Mouse (Mus musculus) intestine, embryonic 16.5 days (tissue): ENCODE data around the gene Ifrd1. TPM values are rescaled to one million over a fixed set of nuclear protein-coding genes. Genes with fewer than 3 reads are reported as not detected.

Experiments
- ATAC-seq: fragments of 200-750 bp; cut with Nextera tagmentation; 2 replicates; pipeline ENCODE4 v1.8.0; 2017; ENCODE audit warnings: moderate TSS enrichment, moderate library complexity
- H3K27ac ChIP-seq: fragments of 300-500 bp; sonication (generic); 2 replicates; pipeline ENCODE4 v1.5.1; 2014; ENCODE audit warnings: mild to moderate bottlenecking, low read length
- H3K27me3 ChIP-seq: fragments of 300-500 bp; sonication (generic); replicated peaks from 2 replicates; pipeline ENCODE4 v1.6.1; 2014; ENCODE audit warnings: low read length, control low read depth, mixed read lengths; ENCODE audit not compliant: control insufficient read depth, insufficient read depth
- H3K36me3 ChIP-seq: fragments of 300-500 bp; sonication (generic); 2 replicates; pipeline ENCODE4 v1.6.1; 2014; ENCODE audit warnings: low read length, control low read depth; ENCODE audit not compliant: control insufficient read depth, insufficient read depth
- H3K4me1 ChIP-seq: fragments of 300-500 bp; sonication (generic); 2 replicates; pipeline ENCODE4 v1.6.1; 2014; ENCODE audit warnings: low read length, control low read depth, mixed read lengths; ENCODE audit not compliant: control insufficient read depth, insufficient read depth
- H3K4me2 ChIP-seq: fragments of 300-500 bp; sonication (generic); 2 replicates; pipeline ENCODE4 v1.6.1; 2014; ENCODE audit warnings: low read depth, low read length, control low read depth
- H3K4me3 ChIP-seq: fragments of 300-500 bp; sonication (generic); 2 replicates; pipeline ENCODE4 v1.5.1; 2014; ENCODE audit warnings: mild to moderate bottlenecking, low read length
- H3K9ac ChIP-seq: fragments of 300-500 bp; sonication (generic); 2 replicates; pipeline ENCODE4 v1.6.1; 2014; ENCODE audit warnings: low read depth, low read length
- H3K9me3 ChIP-seq: fragments of 300-500 bp; sonication (generic); 2 replicates; pipeline ENCODE4 v1.6.1; 2016; ENCODE audit warnings: low read length, control low read depth; ENCODE audit not compliant: control insufficient read depth
- WGBS: fragments of 180-500 bp; shearing (Covaris S2); extraction: QIAGEN DNeasy Blood & Tissue Kit; methylation state at CpG from one replicate; pipeline ENCODE4 v1.1.7; 2014; 5-methylcytosine and 5-hydroxymethylcytosine counted together
- polyA plus RNA-seq: library from polyadenylated mRNA; unstranded; fragments of >200 nt; fragmentation: Nextera tagmentation; extraction: Ambion mirVana; gene quantifications from 2 replicates; pipeline ENCODE4 v1.2.1, GENCODE M21; 2015

Ifrd1 gene
- polyA plus RNA-seq, 1 experiment from 2014 or later = 86.9 TPM

GRCm38 (mm10) chr12:40247384-40247783 is 920 bp downstream of the Ifrd1 start:
- WGBS = 36% methylated on average over 4 of the region's 4 CpGs
- H3K4me3 ChIP-seq = no peak overlapping the region
- ATAC-seq = peak; percentile 52

GRCm38 (mm10) chr12:40245434-40245970 is 2.8 kb downstream of the Ifrd1 start:
- WGBS = 88% methylated on average over 7 of the region's 7 CpGs
- no peak overlapping the region for H3K9ac ChIP-seq
- H3K27ac ChIP-seq = no peak overlapping the region
- H3K27me3 ChIP-seq = no peaks in the 10 kb centered on the region
- no peak overlapping the region for H3K4me2 ChIP-seq
- ATAC-seq = no peak
- no peak overlapping the region for H3K4me3 ChIP-seq
- no peaks in the 10 kb centered on the region for H3K9me3 ChIP-seq
- no peaks in the 10 kb centered on the region for H3K36me3 ChIP-seq
- peaks cover 10% of the 10 kb centered on the region; the same call in 1 of the 2 replicates for H3K4me1 ChIP-seq

More at GRCm38 (mm10) chr12:40247384-40247783, 920 bp downstream of the Ifrd1 start:
- 0 out of 2 replicates have a peak overlapping the region, but pooled peaks have one; percentile 23 for H3K4me2 ChIP-seq
- peaks cover 10% of the 10 kb centered on the region; the same call in 1 of the 2 replicates for H3K4me1 ChIP-seq
- no peaks in the 10 kb centered on the region for H3K9me3 ChIP-seq
- no peak overlapping the region for H3K9ac ChIP-seq
- no peak overlapping the region for H3K27ac ChIP-seq
- H3K27me3 ChIP-seq = no peaks in the 10 kb centered on the region
- no peaks in the 10 kb centered on the region for H3K36me3 ChIP-seq

GRCm38 (mm10) chr12:40244926-40245325 is 3.4 kb downstream of the Ifrd1 start:
- H3K4me1 ChIP-seq = peaks cover 10% of the 10 kb centered on the region; the same call in 1 of the 2 replicates
- H3K9me3 ChIP-seq = no peaks in the 10 kb centered on the region
- no peak overlapping the region for H3K27ac ChIP-seq
- ATAC-seq = no peak
- H3K27me3 ChIP-seq = no peaks in the 10 kb centered on the region
- WGBS = 90% methylated on average over 5 of the region's 5 CpGs
- H3K4me2 ChIP-seq = no peak overlapping the region
- H3K36me3 ChIP-seq = no peaks in the 10 kb centered on the region
- no peak overlapping the region for H3K9ac ChIP-seq
- H3K4me3 ChIP-seq = no peak overlapping the region

GRCm38 (mm10) chr12:40243821-40244221 is 4.5 kb downstream of the Ifrd1 start:
- no peak overlapping the region for H3K4me2 ChIP-seq
- WGBS = 32% methylated on average over 11 of the region's 11 CpGs
- H3K4me3 ChIP-seq = no peak overlapping the region
- no peaks in the 10 kb centered on the region for H3K9me3 ChIP-seq
- no peak overlapping the region for H3K9ac ChIP-seq
- peak; percentile 64 for ATAC-seq
- peaks cover 10% of the 10 kb centered on the region; the same call in 1 of the 2 replicates for H3K4me1 ChIP-seq
- no peaks in the 10 kb centered on the region for H3K36me3 ChIP-seq
- H3K27ac ChIP-seq = no peak overlapping the region
- H3K27me3 ChIP-seq = no peaks in the 10 kb centered on the region

GRCm38 (mm10) chr12:40243241-40243640 is 5.1 kb downstream of the Ifrd1 start:
- Histone ChIP-seq H3K4me1 (peaks cover 10% of the 10 kb centered on the region; the same call in 1 of the 2 replicates), H3K27ac (no peak overlapping the region), H3K9ac (no peak overlapping the region), H3K36me3 (no peaks in the 10 kb centered on the region), H3K4me2 (no peak overlapping the region), H3K9me3 (no peaks in the 10 kb centered on the region), H3K27me3 (no peaks in the 10 kb centered on the region), H3K4me3 (no peak overlapping the region)
- ATAC-seq = no peak
- 60% methylated on average over 4 of the region's 4 CpGs for WGBS

- Histone ChIP-seq H3K4me1 (0 out of 2 replicates have a peak, but pooled peaks cover 4% of the 10 kb centered on the region), H3K27ac (no peak overlapping the region), H3K27me3 (no peaks in the 10 kb centered on the region), H3K36me3 (no peaks in the 10 kb centered on the region), H3K4me3 (no peak overlapping the region), H3K9ac (no peak overlapping the region), H3K9me3 (no peaks in the 10 kb centered on the region), H3K4me2 (no peak overlapping the region)
- no peak for ATAC-seq
- 94% methylated on average over 7 of the region's 7 CpGs for WGBS
Observed at GRCm38 (mm10) chr12:40239161-40239560, 9.1 kb downstream of the Ifrd1 start.

GRCm38 (mm10) chr12:40232231-40232630 is 16.1 kb downstream of the Ifrd1 start:
- no peak overlapping the region for H3K4me3 ChIP-seq
- no peak overlapping the region for H3K9ac ChIP-seq
- ATAC-seq = no peak
- WGBS = 91% methylated on average over 1 of the region's 1 CpGs
- no peaks in the 10 kb centered on the region for H3K27me3 ChIP-seq
- no peak overlapping the region for H3K27ac ChIP-seq
- H3K4me1 ChIP-seq = no peaks in the 10 kb centered on the region
- no peaks in the 10 kb centered on the region for H3K9me3 ChIP-seq
- H3K36me3 ChIP-seq = no peaks in the 10 kb centered on the region
- no peak overlapping the region for H3K4me2 ChIP-seq

GRCm38 (mm10) chr12:40231632-40232031 is 16.7 kb downstream of the Ifrd1 start:
- H3K4me2 ChIP-seq = no peak overlapping the region
- no peaks in the 10 kb centered on the region for H3K36me3 ChIP-seq
- H3K27ac ChIP-seq = no peak overlapping the region
- H3K4me1 ChIP-seq = no peaks in the 10 kb centered on the region
- H3K27me3 ChIP-seq = no peaks in the 10 kb centered on the region
- ATAC-seq = no peak
- 89% methylated on average over 2 of the region's 2 CpGs for WGBS
- H3K9me3 ChIP-seq = no peaks in the 10 kb centered on the region
- no peak overlapping the region for H3K4me3 ChIP-seq
- H3K9ac ChIP-seq = no peak overlapping the region

- Histone ChIP-seq H3K9me3 (no peaks in the 10 kb centered on the region), H3K9ac (no peak overlapping the region), H3K27me3 (no peaks in the 10 kb centered on the region), H3K36me3 (no peaks in the 10 kb centered on the region), H3K4me2 (no peak overlapping the region), H3K27ac (no peak overlapping the region), H3K4me1 (peaks cover 3% of the 10 kb centered on the region; the same call in 1 of the 2 replicates), H3K4me3 (no peak overlapping the region)
- no peak for ATAC-seq
- 96% methylated on average over 9 of the region's 9 CpGs for WGBS
Observed at GRCm38 (mm10) chr12:40224171-40224880, 24.0 kb downstream of the Ifrd1 start.
